Mouse (Mus musculus) megakaryocyte, embryonic 14.5 days (primary cell): ENCODE results near the gene BC004004. TPM values are rescaled to one million over a fixed set of nuclear protein-coding genes. Genes with fewer than 3 reads are reported as not detected.

Experiments
- H3K27me3 ChIP-seq: replicated peaks from 2 replicates; pipeline ENCODE3; 2012; ENCODE audit warnings: inconsistent platforms
- H3K36me3 ChIP-seq: replicated peaks from 2 replicates; pipeline ENCODE3; 2012; ENCODE audit warnings: low read length, inconsistent platforms, mixed read lengths
- H3K4me1 ChIP-seq: 2 replicates; pipeline ENCODE4 v1.6.1; 2012; ENCODE audit warnings: inconsistent platforms
- H3K4me3 ChIP-seq: replicated peaks from 2 replicates; pipeline ENCODE3; 2012; ENCODE audit warnings: moderate library complexity, mild to moderate bottlenecking, inconsistent platforms
- H3K9me3 ChIP-seq: 2 replicates; pipeline ENCODE4 v1.6.1; 2012; ENCODE audit warnings: inconsistent platforms
- FLI1 ChIP-seq: IDR thresholded peaks from 2 replicates; pipeline ENCODE4 v1.6.1; 2012; ENCODE audit warnings: low read length, inconsistent platforms, mixed read lengths
- GATA1 ChIP-seq: IDR thresholded peaks from 3 replicates; pipeline ENCODE4 v1.6.1; 2012; ENCODE audit warnings: mixed read lengths, low read length, inconsistent platforms, borderline replicate concordance
- polyA plus RNA-seq: library from polyadenylated mRNA; stranded (reverse); fragments of >175 nt; gene quantifications from 2 replicates; pipeline ENCODE4 v1.2.3, GENCODE M21; 2012; ENCODE audit warnings: low replicate concordance; ENCODE audit not compliant: insufficient read depth

Gene BC004004
- polyA plus RNA-seq, 1 experiment, result 30.8 TPM

- peaks cover 28% of the 10 kb centered on the region for H3K4me1 ChIP-seq
- 0 out of 2 replicates have a peak, but pooled peaks cover 8% of the 10 kb centered on the region for H3K9me3 ChIP-seq
- H3K36me3 ChIP-seq, result peaks cover 58% of the 10 kb centered on the region
- peaks cover 15% of the 10 kb centered on the region for H3K27me3 ChIP-seq
- no peak for TF ChIP-seq FLI1
- no peak for TF ChIP-seq GATA1
- H3K4me3 ChIP-seq, result no peak overlapping the region
These were observed 61.6 kb downstream of the BC004004 start for GRCm38 (mm10) chr17:29330221-29330620.

DNA sequence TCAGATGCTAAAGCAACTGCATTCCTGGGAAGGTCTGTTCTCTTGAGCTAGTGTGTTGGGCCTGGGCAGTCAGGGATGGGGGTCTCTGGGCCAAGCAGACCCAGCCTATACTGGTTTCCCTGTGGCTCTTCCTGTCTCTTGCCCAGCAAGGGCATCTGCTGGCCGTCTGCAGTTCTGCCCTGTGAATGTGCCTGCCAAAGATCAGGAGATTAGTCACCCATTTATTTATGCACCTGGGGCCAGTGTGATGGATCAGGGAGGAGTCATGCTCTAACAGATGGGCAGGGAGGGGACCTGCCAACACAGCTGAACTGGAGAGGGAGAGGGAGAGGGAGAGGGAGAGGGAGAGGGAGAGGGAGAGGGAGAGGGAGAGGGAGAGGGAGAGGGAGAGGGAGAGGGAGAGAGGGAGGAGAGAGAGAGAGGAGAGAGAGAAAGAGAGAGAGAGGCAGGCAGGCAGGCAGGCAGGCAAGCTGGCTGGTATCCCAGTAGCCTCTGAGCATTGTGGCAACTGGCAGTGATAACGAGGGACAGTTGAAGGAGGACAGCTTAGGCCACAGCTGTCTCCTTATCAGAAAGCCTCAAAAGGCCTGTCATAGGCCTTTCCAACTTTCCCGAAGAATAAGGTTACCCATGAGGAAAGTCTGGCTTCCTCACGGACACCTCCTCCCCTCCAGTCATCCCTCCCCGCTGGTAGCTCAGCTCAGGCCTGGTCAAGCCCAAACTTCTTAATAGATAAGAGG lies 62.3 kb downstream of the BC004004 start:
- Histone ChIP-seq H3K4me3 (no peak overlapping the region), H3K27me3 (peaks cover 14% of the 10 kb centered on the region), H3K36me3 (peaks cover 64% of the 10 kb centered on the region), H3K9me3 (0 out of 2 replicates have a peak, but pooled peaks cover 8% of the 10 kb centered on the region), H3K4me1 (peaks cover 28% of the 10 kb centered on the region)
- no peak for TF ChIP-seq FLI1
- TF ChIP-seq GATA1, result no peak

GRCm38 (mm10) chr17:29332186-29332685 lies 63.6 kb downstream of the BC004004 start:
- H3K4me3 ChIP-seq, result no peak overlapping the region
- TF ChIP-seq FLI1, result no peak
- TF ChIP-seq GATA1, result no peak
- 0 out of 2 replicates have a peak, but pooled peaks cover 4% of the 10 kb centered on the region for H3K9me3 ChIP-seq
- H3K27me3 ChIP-seq, result peaks cover 6% of the 10 kb centered on the region
- peaks cover 28% of the 10 kb centered on the region for H3K4me1 ChIP-seq
- H3K36me3 ChIP-seq, result peaks cover 77% of the 10 kb centered on the region

- H3K36me3 ChIP-seq, result peaks cover 96% of the 10 kb centered on the region
- H3K9me3 ChIP-seq, result no peaks in the 10 kb centered on the region
- H3K4me3 ChIP-seq, result no peak overlapping the region
- no peaks in the 10 kb centered on the region for H3K27me3 ChIP-seq
- peaks cover 30% of the 10 kb centered on the region for H3K4me1 ChIP-seq
- TF ChIP-seq GATA1, result no peak
These were observed 67.8 kb downstream of the BC004004 start for GRCm38 (mm10) chr17:29336266-29336990.

DNA sequence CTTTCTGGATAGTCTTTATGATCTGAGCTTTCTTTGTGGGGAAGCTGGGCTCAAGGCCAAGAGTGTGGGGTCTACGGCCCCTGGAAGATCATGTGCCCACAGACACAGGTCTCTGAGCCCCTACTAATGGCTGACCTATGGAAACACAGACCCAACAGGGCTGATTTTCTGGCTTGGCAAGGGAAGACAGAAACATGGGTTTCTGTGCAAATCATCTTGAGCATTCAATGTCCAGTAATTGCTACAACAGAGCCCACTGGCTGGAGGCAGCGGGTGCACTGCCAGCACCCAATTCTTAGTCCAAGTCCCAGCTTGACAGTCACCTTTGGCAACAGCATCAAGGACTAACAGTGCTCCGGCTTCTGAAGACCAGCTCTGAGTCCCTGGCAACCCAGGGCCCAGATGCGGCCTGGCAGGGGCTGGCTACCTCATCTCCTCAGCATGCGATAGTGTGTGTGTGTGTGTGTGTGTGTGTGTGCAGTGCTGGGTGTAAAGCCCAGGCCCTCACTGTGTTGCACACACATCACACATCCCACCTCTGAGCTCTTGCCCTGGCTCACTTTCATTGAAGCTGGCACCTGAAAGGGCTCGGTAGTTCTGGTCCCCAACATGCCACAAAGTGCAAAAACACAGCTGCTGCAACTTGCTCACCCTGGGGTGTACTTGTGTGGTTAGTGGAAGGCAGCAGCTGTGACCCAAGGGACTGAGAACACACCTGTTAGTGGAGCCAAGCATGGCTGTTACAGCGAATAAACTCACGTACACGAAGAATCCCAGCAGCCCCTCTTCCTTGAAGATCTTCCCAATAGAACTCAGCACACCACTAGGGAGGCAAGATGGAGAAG lies 69.6 kb downstream of the BC004004 start:
- H3K4me3 ChIP-seq, result no peak overlapping the region
- TF ChIP-seq FLI1, result no peak
- TF ChIP-seq GATA1, result no peak
- H3K27me3 ChIP-seq, result no peaks in the 10 kb centered on the region
- H3K9me3 ChIP-seq, result no peaks in the 10 kb centered on the region
- H3K4me1 ChIP-seq, result peaks cover 36% of the 10 kb centered on the region
- H3K36me3 ChIP-seq, result peaks cover 95% of the 10 kb centered on the region

GRCm38 (mm10) chr17:29339170-29339768 lies 70.7 kb downstream of the BC004004 start:
- Histone ChIP-seq H3K9me3 (no peaks in the 10 kb centered on the region), H3K36me3 (peaks cover 95% of the 10 kb centered on the region), H3K27me3 (no peaks in the 10 kb centered on the region), H3K4me3 (no peak overlapping the region), H3K4me1 (peaks cover 43% of the 10 kb centered on the region)
- no peak for TF ChIP-seq GATA1
- TF ChIP-seq FLI1, result no peak

DNA sequence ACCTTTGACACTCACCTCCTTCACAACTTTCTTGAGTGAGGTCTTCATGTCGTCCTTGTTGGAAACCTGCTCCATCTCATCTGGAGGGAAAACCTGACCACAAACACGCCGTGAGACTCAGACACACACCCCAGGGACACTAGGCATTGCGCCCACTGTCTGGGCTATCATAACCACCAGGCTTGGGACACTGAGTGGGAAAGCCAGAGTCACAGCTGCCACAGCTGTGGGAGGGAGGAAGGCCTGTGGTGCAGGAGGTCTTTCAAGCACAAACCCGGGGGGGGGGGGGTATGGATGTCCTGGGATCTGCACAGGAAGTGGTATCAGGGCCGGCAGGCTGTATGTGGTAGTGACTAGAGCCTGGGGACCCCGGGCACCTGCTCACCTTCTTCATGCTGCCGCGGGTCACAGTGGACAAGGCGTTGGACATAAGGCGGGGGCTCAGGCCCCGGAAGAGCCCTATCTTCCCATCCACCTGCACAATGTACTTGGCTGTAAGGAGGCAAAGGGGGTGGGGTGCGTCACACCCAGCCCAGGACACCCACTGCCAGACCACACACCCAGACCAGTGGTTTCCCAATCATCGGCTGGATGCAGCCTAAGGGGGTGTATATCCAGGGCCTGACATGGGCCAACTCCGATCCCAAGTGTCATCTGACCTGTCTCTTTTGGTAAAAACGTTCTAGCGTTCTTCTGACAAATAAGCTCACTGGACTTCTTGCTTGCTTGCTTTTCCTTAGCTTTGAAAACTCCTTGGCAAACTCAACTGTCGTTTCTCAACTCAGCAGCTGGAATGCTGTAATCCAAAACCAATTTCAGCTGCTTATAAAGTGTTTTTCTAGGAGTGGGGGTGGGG lies 72.0 kb downstream of the BC004004 start:
- H3K4me3 ChIP-seq, result no peak overlapping the region
- peaks cover 49% of the 10 kb centered on the region for H3K4me1 ChIP-seq
- no peaks in the 10 kb centered on the region for H3K27me3 ChIP-seq
- TF ChIP-seq GATA1 (no peak), FLI1 (no peak)
- H3K9me3 ChIP-seq, result no peaks in the 10 kb centered on the region
- H3K36me3 ChIP-seq, result peaks cover 94% of the 10 kb centered on the region

DNA sequence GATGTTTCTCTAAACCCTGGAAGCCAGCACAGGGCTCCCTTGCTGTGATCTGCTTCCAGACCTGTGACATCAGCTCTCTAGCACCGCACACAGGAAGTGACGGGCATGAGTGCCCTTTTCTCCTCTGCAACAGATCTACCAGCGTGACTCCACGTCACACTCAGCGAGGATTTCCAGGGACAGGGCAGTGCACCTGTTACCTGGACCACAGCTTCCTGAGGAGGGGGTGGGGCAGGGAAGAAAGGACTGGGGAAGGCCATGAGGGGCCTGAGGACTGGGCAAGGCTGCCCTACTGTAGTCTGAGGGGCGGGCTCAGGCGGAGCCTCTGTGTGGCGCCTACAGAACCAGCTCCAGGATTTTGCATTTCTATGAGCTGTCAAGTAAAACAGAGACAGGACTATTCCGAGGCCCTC lies 73.0 kb downstream of the BC004004 start:
- H3K27me3 ChIP-seq, result no peaks in the 10 kb centered on the region
- H3K9me3 ChIP-seq, result no peaks in the 10 kb centered on the region
- peaks cover 59% of the 10 kb centered on the region for H3K4me1 ChIP-seq
- peaks cover 84% of the 10 kb centered on the region for H3K36me3 ChIP-seq
- peak overlapping the region; percentile 44 for H3K4me3 ChIP-seq
- no peak for TF ChIP-seq FLI1
- no peak for TF ChIP-seq GATA1
